Mouse (Mus musculus) ES-E14 (cell line): ENCODE results near the gene Stat2. TPM values are rescaled to one million over a fixed set of nuclear protein-coding genes. Genes with fewer than 3 reads are reported as not detected.
"Not testable (repeated sequence)": the region's sequence is repeated elsewhere in the genome, so short reads cannot be mapped to it uniquely, and the experiment has no call there.

Source experiments
- DNase-seq: peaks from one replicate; pipeline ENCODE4 v3.0.0-alpha.2; 2013; ENCODE audit warnings: low read depth, low spot score
- H3K27ac ChIP-seq: 2 replicates; pipeline ENCODE4 v1.5.1; 2012; ENCODE audit warnings: low read depth, mild to moderate bottlenecking, low read length, moderate library complexity, mixed read lengths; ENCODE audit not compliant: poor library complexity, insufficient read depth, severe bottlenecking
- H3K36me3 ChIP-seq: 2 replicates; pipeline ENCODE4 v1.6.1; 2012; ENCODE audit warnings: mild to moderate bottlenecking, low read length, moderate library complexity, mixed read lengths; ENCODE audit not compliant: control insufficient read depth, poor library complexity, insufficient read depth, severe bottlenecking
- H3K4me1 ChIP-seq, 2 experiments: fragments of 150-350 bp in 1 of 2; sonication (generic) in 1 of 2; 2 replicates each; pipeline ENCODE4 v1.6.1; 2012; ENCODE audit warnings: low read length in 2 of 2, mild to moderate bottlenecking in 1 of 2, mixed read lengths in 1 of 2; ENCODE audit not compliant: control insufficient read depth in 2 of 2, insufficient read depth in 2 of 2, poor library complexity in 1 of 2
- H3K4me3 ChIP-seq, 2 experiments: fragments of 150-350 bp in 1 of 2; sonication (generic) in 1 of 2; 2 replicates each; pipeline ENCODE4 v1.5.1; 2012; ENCODE audit warnings: low read length in 2 of 2, low read depth in 1 of 2, mild to moderate bottlenecking in 1 of 2, mixed read lengths in 1 of 2; ENCODE audit not compliant: insufficient read depth in 1 of 2, poor library complexity in 1 of 2, severe bottlenecking in 1 of 2
- H3K9ac ChIP-seq: 2 replicates; pipeline ENCODE4 v1.6.1; 2012; ENCODE audit warnings: low read depth, mild to moderate bottlenecking, low read length, mixed read lengths; ENCODE audit not compliant: poor library complexity, insufficient read depth, severe bottlenecking
- H3K9me3 ChIP-seq: fragments of 150-350 bp; sonication (generic); 2 replicates; pipeline ENCODE4 v1.6.1; 2012; ENCODE audit warnings: low read depth, mild to moderate bottlenecking, low read length; ENCODE audit not compliant: control insufficient read depth, insufficient read depth
- CHD2 ChIP-seq: IDR thresholded peaks from 2 replicates; pipeline ENCODE4 v1.6.1; 2014; ENCODE audit warnings: mild to moderate bottlenecking, low read depth, low read length, inconsistent platforms
- HCFC1 ChIP-seq: IDR thresholded peaks from 2 replicates; pipeline ENCODE4 v1.6.1; 2012; ENCODE audit warnings: low read length, inconsistent platforms, borderline replicate concordance; ENCODE audit not compliant: insufficient read depth
- MAFK ChIP-seq: IDR thresholded peaks from 2 replicates; pipeline ENCODE4 v1.6.1; 2014; ENCODE audit warnings: mild to moderate bottlenecking, low read depth, low read length, inconsistent platforms; ENCODE audit not compliant: insufficient read depth
- ZC3H11A ChIP-seq: IDR thresholded peaks from 2 replicates; pipeline ENCODE4 v1.6.1; 2012; ENCODE audit warnings: low read depth, mild to moderate bottlenecking, inconsistent platforms, low read length, borderline replicate concordance
- ZNF384 ChIP-seq: IDR thresholded peaks from 2 replicates; pipeline ENCODE4 v1.6.1; 2012; ENCODE audit warnings: low read depth, low read length, inconsistent platforms
- in situ Hi-C, 2 experiments: fragments of 600-800 bp; cut with MboI; formaldehyde crosslinking; loops; one replicate each; pipeline ENCODE4 v1.15.1; 2025; ENCODE audit warnings: low sequenced_read_pairs in 2 of 2, inconsistent platforms in 1 of 2; ENCODE audit not compliant: unreplicated experiment in 2 of 2
- total RNA-seq: library from RNA; depleted of rRNA; stranded (reverse); fragments of 300-350 nt; gene quantifications from 2 replicates; pipeline ENCODE4 v1.2.3, GENCODE M21; 2012

Stat2 gene
- total RNA-seq, 1 experiment, result 10.6 TPM

GRCm38 (mm10) chr10:128281682-128282081 is 11.3 kb downstream of the Stat2 start:
- in situ Hi-C loops, result no loop called here
- no peak overlapping the region for H3K27ac ChIP-seq
- H3K36me3 ChIP-seq, result peaks cover 31% of the 10 kb centered on the region
- no peak for TF ChIP-seq MAFK
- no peak for TF ChIP-seq HCFC1
- no peaks in the 10 kb centered on the region for H3K9me3 ChIP-seq
- no peak for DNase-seq
- H3K4me3 ChIP-seq, result no peak overlapping the region
- peaks cover 2 to 11% of the 10 kb centered on the region in 2 experiments; a peak in 2 of 4 replicates for H3K4me1 ChIP-seq
- peak overlapping the region; percentile 26; the same call in 1 of the 2 replicates for H3K9ac ChIP-seq

DNA sequence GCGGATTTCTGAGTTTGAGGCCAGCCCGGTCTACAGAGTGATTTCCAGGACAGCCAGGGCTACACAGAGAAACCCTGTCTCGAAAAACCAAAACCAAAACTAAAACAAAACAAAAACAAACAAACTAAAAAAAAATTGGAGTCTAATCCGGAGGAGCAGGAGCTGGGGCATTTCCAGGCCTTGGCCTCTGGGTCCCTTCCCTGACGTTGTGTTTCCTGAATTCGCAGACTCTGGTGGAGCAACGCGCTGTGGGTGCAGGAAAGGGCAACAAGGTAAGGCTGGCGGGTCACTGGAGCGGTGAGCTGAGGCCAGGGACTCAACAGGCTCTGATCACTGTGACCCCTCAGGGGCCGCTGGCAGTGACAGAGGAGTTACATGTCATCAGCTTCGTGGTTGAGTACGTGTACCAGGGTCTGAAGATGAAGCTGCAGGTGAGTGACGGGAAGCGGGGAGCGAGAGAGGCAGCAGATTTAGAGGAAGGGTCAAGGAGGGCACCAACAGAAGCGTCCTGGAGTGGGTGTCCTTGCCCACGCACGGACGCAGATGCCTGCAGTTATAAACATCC is 12.6 kb downstream of the Stat2 start:
- in situ Hi-C loops, result no loop called here
- no peak for DNase-seq
- no peaks in the 10 kb centered on the region for H3K9me3 ChIP-seq
- peaks cover 2 to 11% of the 10 kb centered on the region in 2 experiments; a peak in 2 of 4 replicates for H3K4me1 ChIP-seq
- H3K27ac ChIP-seq, result no peak overlapping the region
- peak overlapping the region; percentile 26 to 52; a peak in 3 of 4 replicates for H3K4me3 ChIP-seq
- peak overlapping the region; percentile 52; the same call in 1 of the 2 replicates for H3K9ac ChIP-seq
- TF ChIP-seq ZC3H11A, result no peak
- TF ChIP-seq CHD2, result no peak
- no peak for TF ChIP-seq ZNF384
- TF ChIP-seq HCFC1, result no peak
- no peak for TF ChIP-seq MAFK
- peaks cover 30% of the 10 kb centered on the region for H3K36me3 ChIP-seq

- no peaks in the 10 kb centered on the region for H3K9me3 ChIP-seq
- peak overlapping the region; percentile 3; the same call in 1 of the 2 replicates for H3K9ac ChIP-seq
- H3K4me1 ChIP-seq, result peaks cover 2 to 11% of the 10 kb centered on the region in 2 experiments; a peak in 2 of 4 replicates
- peak overlapping the region; percentile 31 to 52; a peak in 3 of 4 replicates for H3K4me3 ChIP-seq
- peaks cover 26% of the 10 kb centered on the region for H3K36me3 ChIP-seq
- H3K27ac ChIP-seq, result no peak overlapping the region
- TF ChIP-seq ZNF384, result peak; percentile 82
- peak; percentile 9; the same call in 1 of the 2 replicates for TF ChIP-seq ZC3H11A
- TF ChIP-seq MAFK, result no peak
- TF ChIP-seq HCFC1, result no peak
- in situ Hi-C loops, result no loop called here
- DNase-seq, result peak; percentile 87
Measured at GRCm38 (mm10) chr10:128283604-128284579, 13.5 kb downstream of the Stat2 start.

GRCm38 (mm10) chr10:128290594-128290993 is 20.2 kb downstream of the Stat2 start:
- H3K9me3 ChIP-seq, H3K4me1 ChIP-seq, DNase-seq, H3K9ac ChIP-seq, H3K4me3 ChIP-seq, in situ Hi-C loops, H3K36me3 ChIP-seq: not testable (repeated sequence)
- 0 out of 2 replicates have a peak overlapping the region, but pooled peaks have one; percentile 26 for H3K27ac ChIP-seq
